Mouse (Mus musculus) CH12.LX (cell line): ENCODE results near the gene Dclre1b. TPM values are rescaled to one million over a fixed set of nuclear protein-coding genes. Genes with fewer than 3 reads are reported as not detected.

Source experiments
- DNase-seq: peaks from one replicate; pipeline ENCODE4 v3.0.0-alpha.2; 2013; ENCODE audit errors: extremely low read depth
- H3K27ac ChIP-seq: 2 replicates; pipeline ENCODE4 v1.5.1; 2012; ENCODE audit warnings: low read depth, mild to moderate bottlenecking, control low read depth, moderate library complexity; ENCODE audit not compliant: insufficient read depth
- H3K27me3 ChIP-seq: replicated peaks from 2 replicates; pipeline ENCODE3; 2012; ENCODE audit warnings: inconsistent platforms
- H3K36me3 ChIP-seq, 2 experiments: replicated peaks in 1 of 2; 2 replicates each; pipeline versions ENCODE3 to v1.6.1; 2012; ENCODE audit warnings: inconsistent platforms in 1 of 2, low read length in 1 of 2, mild to moderate bottlenecking in 1 of 2, mixed read lengths in 1 of 2, moderate library complexity in 1 of 2; ENCODE audit not compliant: control insufficient read depth in 1 of 2, insufficient read depth in 1 of 2
- H3K4me1 ChIP-seq, 2 experiments: 2 replicates each; pipeline ENCODE4 v1.6.1; 2012; ENCODE audit warnings: inconsistent platforms in 1 of 2, moderate library complexity in 1 of 2; ENCODE audit not compliant: insufficient read depth in 2 of 2, control insufficient read depth in 1 of 2
- H3K4me2 ChIP-seq: 2 replicates; pipeline ENCODE4 v1.6.1; 2012; ENCODE audit warnings: low read depth, mild to moderate bottlenecking, control low read depth; ENCODE audit not compliant: poor library complexity, insufficient read depth, severe bottlenecking
- H3K4me3 ChIP-seq, 3 experiments: fragments of 150-350 bp in 1 of 3; sonication (generic) in 1 of 3; replicated peaks in 1 of 3; 2 replicates each; pipeline versions ENCODE3 to v1.5.1; 2011 to 2012; ENCODE audit warnings: low read depth in 2 of 3, low read length in 2 of 3, mild to moderate bottlenecking in 2 of 3, moderate library complexity in 2 of 3, control low read depth in 1 of 3, improper control_type of control experiment in 1 of 3, inconsistent platforms in 1 of 3, mixed read lengths in 1 of 3; ENCODE audit not compliant: poor library complexity in 1 of 3
- H3K79me2 ChIP-seq: replicated peaks from 2 replicates; pipeline ENCODE4 v1.6.1; 2012; ENCODE audit warnings: mild to moderate bottlenecking, moderate library complexity; ENCODE audit not compliant: control insufficient read depth, poor library complexity, insufficient read depth, severe bottlenecking; ENCODE audit errors: extremely low read depth
- H3K9ac ChIP-seq: 2 replicates; pipeline ENCODE4 v1.6.1; 2012; ENCODE audit warnings: low read depth, mild to moderate bottlenecking, control low read depth, moderate library complexity; ENCODE audit not compliant: insufficient read depth
- H3K9me3 ChIP-seq: replicated peaks from 2 replicates; pipeline ENCODE3; 2012; ENCODE audit warnings: low read length, inconsistent platforms, mixed read lengths
- BHLHE40 ChIP-seq: IDR thresholded peaks from 2 replicates; pipeline ENCODE4 v1.6.1; 2011; ENCODE audit warnings: mild to moderate bottlenecking, low read depth, low read length, improper control_type of control experiment
- CHD1 ChIP-seq: IDR thresholded peaks from 2 replicates; pipeline ENCODE4 v1.6.1; 2012; ENCODE audit warnings: low read depth, low read length, improper control_type of control experiment, inconsistent platforms
- CTCF ChIP-seq, 2 experiments: IDR thresholded peaks in 1 of 2; conservative IDR thresholded peaks in 1 of 2; 2 replicates each; pipeline ENCODE4 v1.5.1; 2011 to 2012; ENCODE audit warnings: low read depth in 2 of 2, low read length in 2 of 2, improper control_type of control experiment in 1 of 2, inconsistent platforms in 1 of 2, mild to moderate bottlenecking in 1 of 2, moderate library complexity in 1 of 2
- ELF1 ChIP-seq: IDR thresholded peaks from 2 replicates; pipeline ENCODE4 v1.6.1; 2014; ENCODE audit warnings: low read depth, mild to moderate bottlenecking, inconsistent platforms, low read length, improper control_type of control experiment
- EP300 ChIP-seq: IDR thresholded peaks from 2 replicates; pipeline ENCODE4 v1.6.1; 2011; ENCODE audit warnings: low read length, improper control_type of control experiment
- ETS1 ChIP-seq: conservative IDR thresholded peaks from 2 replicates; pipeline ENCODE4 v1.6.1; 2012; ENCODE audit warnings: low read depth, mild to moderate bottlenecking, inconsistent platforms, low read length, improper control_type of control experiment, moderate library complexity
- GABPA ChIP-seq: IDR thresholded peaks from 2 replicates; pipeline ENCODE4 v1.6.1; 2012; ENCODE audit warnings: low read depth, low read length, improper control_type of control experiment, inconsistent platforms; ENCODE audit not compliant: insufficient replicate concordance
- IRF4 ChIP-seq: IDR thresholded peaks from 2 replicates; pipeline ENCODE4 v1.6.1; 2014; ENCODE audit warnings: low read depth, mild to moderate bottlenecking, inconsistent platforms, low read length, improper control_type of control experiment
- JUN ChIP-seq: IDR thresholded peaks from 2 replicates; pipeline ENCODE4 v1.6.1; 2011; ENCODE audit warnings: low read depth, mild to moderate bottlenecking, low read length, improper control_type of control experiment, moderate library complexity; ENCODE audit not compliant: insufficient read depth
- MAFK ChIP-seq: IDR thresholded peaks from 2 replicates; pipeline ENCODE4 v1.6.1; 2011; ENCODE audit warnings: low read length, improper control_type of control experiment; ENCODE audit not compliant: insufficient replicate concordance
- MEF2A ChIP-seq: IDR thresholded peaks from 2 replicates; pipeline ENCODE4 v1.6.1; 2014; ENCODE audit warnings: low read depth, mild to moderate bottlenecking, inconsistent platforms, low read length, improper control_type of control experiment, borderline replicate concordance
- MXI1 ChIP-seq: IDR thresholded peaks from 2 replicates; pipeline ENCODE4 v1.6.1; 2011; ENCODE audit warnings: mild to moderate bottlenecking, low read depth, low read length, improper control_type of control experiment
- PAX5 ChIP-seq: IDR thresholded peaks from 2 replicates; pipeline ENCODE4 v1.6.1; 2012; ENCODE audit warnings: low read length, inconsistent platforms, mixed read lengths
- SMC3 ChIP-seq: IDR thresholded peaks from 2 replicates; pipeline ENCODE4 v1.6.1; 2011; ENCODE audit warnings: low read depth, low read length, improper control_type of control experiment
- TBP ChIP-seq: conservative IDR thresholded peaks from 2 replicates; pipeline ENCODE4 v1.6.1; 2011; ENCODE audit warnings: low read depth, low read length, improper control_type of control experiment
- TCF12 ChIP-seq: IDR thresholded peaks from 2 replicates; pipeline ENCODE4 v1.6.1; 2014; ENCODE audit warnings: low read depth, mild to moderate bottlenecking, inconsistent platforms, low read length, improper control_type of control experiment
- USF1 ChIP-seq: IDR thresholded peaks from 2 replicates; pipeline ENCODE4 v1.6.1; 2014; ENCODE audit warnings: low read depth, mild to moderate bottlenecking, inconsistent platforms, low read length, improper control_type of control experiment
- ZC3H11A ChIP-seq: IDR thresholded peaks from 2 replicates; pipeline ENCODE4 v1.6.1; 2012; ENCODE audit warnings: low read depth, mild to moderate bottlenecking, inconsistent platforms, low read length, improper control_type of control experiment
- ZKSCAN1 ChIP-seq: IDR thresholded peaks from 2 replicates; pipeline ENCODE4 v1.6.1; 2012; ENCODE audit warnings: low read depth, inconsistent platforms, low read length, improper control_type of control experiment, borderline replicate concordance
- dilution Hi-C: fragments of 300-500 bp; cut with MboI; formaldehyde crosslinking; loops from 2 replicates; pipeline ENCODE4 v1.14.3; 2020; ENCODE audit warnings: low sequenced_read_pairs; ENCODE audit not compliant: extremely low pct_unique_long_range_greater_than_20kb, extremely low pct_ligation_motif_present
- in situ Hi-C: fragments of 300-500 bp; cut with MboI; formaldehyde crosslinking; loops from 3 replicates; pipeline ENCODE4 v1.14.3; 2019; ENCODE audit warnings: low sequenced_read_pairs, low pct_ligation_motif_present, low pct_unique_long_range_greater_than_20kb, mixed read lengths
- polyA plus RNA-seq: library from polyadenylated mRNA; unstranded; fragments of >175 nt; gene quantifications from 2 replicates; pipeline ENCODE4 v1.2.1, GENCODE M21; 2012; ENCODE audit warnings: low read depth; ENCODE audit not compliant: insufficient read length
- total RNA-seq, 2 experiments: library from RNA; depleted of rRNA; stranded (reverse); fragments of 300-350 nt in 1 of 2; fragments of >200 nt in 1 of 2; gene quantifications; 2 replicates each; pipeline ENCODE4 v1.2.3; 2012 to 2014

The Dclre1b gene
- total and polyA plus RNA-seq, 3 experiments: 10.2 to 32.2 (median 16.7) TPM

GRCm38 (mm10) chr3:103835272-103835950 is 26.2 kb upstream of the Dclre1b start (continued):
- TF ChIP-seq MEF2A (peak; percentile 45; the same call in 1 of the 2 replicates), SMC3 (no peak), PAX5 (no peak), IRF4 (peak; percentile 50; the same call in 1 of the 2 replicates), ELF1 (no peak), ZC3H11A (no peak), MAFK (0 out of 2 replicates have a peak, but pooled peaks have one; percentile 37), CTCF (conservative IDR thresholded peaks at IDR 0.05 in 1 of 2, IDR thresholded peaks at IDR 0.05 in 1 of 2; ENCODE audit: low read depth in 2 of 2, low read length in 2 of 2) (no peak), JUN (peak; percentile 33), ETS1 (peak; percentile 86), TBP (no peak), BHLHE40 (peak; percentile 86), TCF12 (no peak), GABPA (no peak), EP300 (peak; percentile 73), USF1 (no peak), CHD1 (peak; percentile 91), MXI1 (no peak; the same call in 1 of the 2 replicates)
- TF ChIP-seq, all 38 proteins: peak for 17

GRCm38 (mm10) chr3:103834001-103834400 is 24.8 kb upstream of the Dclre1b start:
- no peak overlapping the region for H3K9ac ChIP-seq
- TF ChIP-seq IRF4 (no peak), ZKSCAN1 (peak; percentile 59), CTCF (conservative IDR thresholded peaks at IDR 0.05 in 1 of 2, IDR thresholded peaks at IDR 0.05 in 1 of 2; ENCODE audit: low read depth in 2 of 2, low read length in 2 of 2) (no peak)
- TF ChIP-seq, all 38 proteins: peak for 1
- peaks cover 2% of the 10 kb centered on the region for H3K9me3 ChIP-seq
- peaks cover 11 to 30% of the 10 kb centered on the region in 2 experiments for H3K4me1 ChIP-seq
- H3K4me3 ChIP-seq: no peak overlapping the region
- peaks cover 0 to 8% of the 10 kb centered on the region in 2 experiments for H3K36me3 ChIP-seq
- H3K4me2 ChIP-seq: no peak overlapping the region
- H3K79me2 ChIP-seq: peaks cover 21% of the 10 kb centered on the region
- DNase-seq: no peak
- dilution Hi-C loops (no loop called here), in situ Hi-C loops (loop anchor here (25.0 kb wide), 1 partner anchor 253 kb away; no protein-coding TSS in a partner anchor)
- no peak overlapping the region for H3K27ac ChIP-seq
- H3K27me3 ChIP-seq: no peaks in the 10 kb centered on the region
